Comparison of ENCODE assay signal across 8 mouse cellular contexts in genomic region chr3:21988010-21988531, GRCm38 (mm10).
DNase-seq lines count a peak whose midpoint lies in the region; ATAC-seq and TF ChIP-seq lines count a peak whose summit lies in the region.

No protein-coding gene starts in this region.

- 0 out of 2 replicates have a peak overlapping the region, but pooled peaks have one; percentile 18 for H3K27ac ChIP-seq in layer of hippocampus, adult 2 months
- peak overlapping the region; percentile 92 for H3K27ac ChIP-seq in liver, postnatal 0 days (ENCODE audit: low read depth)

- no peak for TF ChIP-seq CTCF in layer of hippocampus, adult 2 months (conservative IDR thresholded peaks at IDR 0.05)
- TF ChIP-seq CTCF in liver, postnatal 0 days (IDR thresholded peaks at IDR 0.05; ENCODE audit: low read depth): no peak

- TF ChIP-seq EP300 in liver, postnatal 0 days (IDR thresholded peaks at IDR 0.05; ENCODE audit: low read depth): peak; percentile 85

- no peaks in the 10 kb centered on the region for H3K36me3 ChIP-seq in liver, postnatal 0 days (replicated peaks; ENCODE audit: insufficient read depth, low read length)

- no peaks in the 10 kb centered on the region for H3K27me3 ChIP-seq in liver, postnatal 0 days (ENCODE audit: insufficient read depth, low read length)

- H3K9ac ChIP-seq in liver, postnatal 0 days (replicated peaks): no peak overlapping the region

- H3K4me3 ChIP-seq in layer of hippocampus, adult 2 months: no peak overlapping the region
- no peak overlapping the region for H3K4me3 ChIP-seq in liver, postnatal 0 days (ENCODE audit: low read depth, low read length)

- peaks cover 39% of the 10 kb centered on the region for H3K4me1 ChIP-seq in liver, postnatal 0 days (ENCODE audit: insufficient read depth)

- ATAC-seq in common myeloid progenitor, adult 5-6 weeks (replicated peaks; ENCODE audit: low read depth, poor library complexity, severe bottlenecking): peak; percentile 77
- ATAC-seq in liver, postnatal 0 days: peak; percentile 38

- WGBS in liver, postnatal 0 days (ENCODE audit: insufficient replicate concordance): 17% methylated on average over 8 of the region's 8 CpGs

- no peaks in the 10 kb centered on the region for H3K9me3 ChIP-seq in liver, postnatal 0 days (ENCODE audit: low read length)

- DNase-seq in layer of hippocampus, adult 2 months (ENCODE audit: low spot score in 2 of 2): peak in 1 of 2 experiments; percentile 9
- DNase-seq in layer of hippocampus, postnatal 25 days (ENCODE audit: extremely low spot score in 1 of 2, low spot score in 1 of 2): no peak
- DNase-seq in liver, postnatal 0 days: peak; percentile 50
- peak; percentile 53 for DNase-seq in telencephalon, adult 2 months (ENCODE audit: low read depth, low spot score)
- DNase-seq in cerebellum, postnatal 10 days: no peak
- DNase-seq in cerebellum, adult 11 months: no peak
- DNase-seq in gastrocnemius, postnatal 4 days (ENCODE audit: low spot score in 2 of 2): no peak

- H3K4me2 ChIP-seq in liver, postnatal 0 days (ENCODE audit: low read depth, low read length): peak overlapping the region; percentile 30; the same call in 1 of the 2 replicates

Comparison
In these comparisons a context has a peak if more than half of its experiments do, and no peak if none do; other contexts are left out.
1. DNase-seq: peak in liver, postnatal 0 days (single experiment) and telencephalon, adult 2 months (single experiment); none in layer of hippocampus, postnatal 25 days (0 of 2), cerebellum, postnatal 10 days (0 of 2), cerebellum, adult 11 months (single experiment) and gastrocnemius, postnatal 4 days (0 of 2).